Mouse (Mus musculus): ENCODE results near the gene Icam1.
A peak's percentile ranks its signal among the peaks of the same experiment; 100 is the strongest.
"Not testable (repeated sequence)": the region's sequence is repeated elsewhere in the genome, so short reads cannot be mapped to it uniquely, and the experiment has no call there.

Icam1 gene

DNA sequence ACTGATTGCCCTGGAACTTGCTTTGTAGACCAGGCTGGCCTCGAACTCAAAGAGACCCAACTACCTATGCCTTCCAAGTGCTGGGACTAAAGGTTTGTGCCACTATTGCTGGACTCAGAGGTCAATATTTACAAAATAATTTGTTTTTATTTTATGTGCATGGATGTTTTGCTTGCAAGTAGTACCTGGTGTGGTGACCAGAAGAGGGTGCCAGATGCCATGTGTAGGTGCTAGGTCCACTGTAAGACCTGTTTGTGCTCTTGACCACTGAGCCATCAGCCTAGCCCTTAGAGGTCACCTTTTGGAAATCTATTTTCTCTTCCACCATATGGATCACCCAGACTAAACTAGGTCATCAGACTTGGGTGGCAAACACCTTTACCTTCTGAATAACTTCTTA, 6.9 kb downstream of the Icam1 start:
- DNase-seq (ENCODE audit: low spot score), result no peak

DNA sequence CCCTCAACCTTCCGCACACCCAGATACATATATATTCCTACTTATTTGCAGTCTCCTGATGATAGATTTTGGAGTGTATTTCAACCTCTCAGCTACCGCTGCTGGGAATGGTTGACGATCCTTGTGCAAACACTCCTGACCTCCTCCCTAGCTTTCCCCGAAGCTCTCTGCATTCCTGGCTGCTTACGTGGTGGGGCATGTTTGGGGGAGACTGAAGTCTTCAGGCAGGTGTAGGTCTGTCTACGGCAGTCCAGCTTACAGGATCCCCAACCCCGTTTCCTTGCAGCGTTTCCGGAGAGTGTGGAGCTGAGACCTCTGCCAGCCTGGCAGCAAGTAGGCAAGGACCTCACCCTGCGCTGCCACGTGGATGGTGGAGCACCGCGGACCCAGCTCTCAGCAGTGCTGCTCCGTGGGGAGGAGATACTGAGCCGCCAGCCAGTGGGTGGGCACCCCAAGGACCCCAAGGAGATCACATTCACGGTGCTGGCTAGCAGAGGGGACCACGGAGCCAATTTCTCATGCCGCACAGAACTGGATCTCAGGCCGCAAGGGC, 9.5 kb downstream of the Icam1 start:
- no peak for DNase-seq (ENCODE audit: low spot score)

DNA sequence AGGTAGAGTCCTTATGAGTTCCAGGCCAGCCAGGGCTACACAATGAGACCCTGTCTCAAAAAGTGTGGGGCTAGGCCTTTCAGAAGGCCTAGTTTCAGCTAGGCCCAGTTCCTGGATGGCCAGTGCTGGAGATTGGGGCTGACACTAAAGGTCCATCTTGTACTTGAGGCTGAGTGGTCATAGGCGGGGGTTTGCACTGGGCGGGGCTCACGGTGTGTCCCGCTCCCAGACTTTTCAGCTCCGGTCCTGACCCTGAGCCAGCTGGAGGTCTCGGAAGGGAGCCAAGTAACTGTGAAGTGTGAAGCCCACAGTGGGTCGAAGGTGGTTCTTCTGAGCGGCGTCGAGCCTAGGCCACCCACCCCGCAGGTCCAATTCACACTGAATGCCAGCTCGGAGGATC, 11.1 kb downstream of the Icam1 start:
- DNase-seq (ENCODE audit: low spot score), result no peak

DNA sequence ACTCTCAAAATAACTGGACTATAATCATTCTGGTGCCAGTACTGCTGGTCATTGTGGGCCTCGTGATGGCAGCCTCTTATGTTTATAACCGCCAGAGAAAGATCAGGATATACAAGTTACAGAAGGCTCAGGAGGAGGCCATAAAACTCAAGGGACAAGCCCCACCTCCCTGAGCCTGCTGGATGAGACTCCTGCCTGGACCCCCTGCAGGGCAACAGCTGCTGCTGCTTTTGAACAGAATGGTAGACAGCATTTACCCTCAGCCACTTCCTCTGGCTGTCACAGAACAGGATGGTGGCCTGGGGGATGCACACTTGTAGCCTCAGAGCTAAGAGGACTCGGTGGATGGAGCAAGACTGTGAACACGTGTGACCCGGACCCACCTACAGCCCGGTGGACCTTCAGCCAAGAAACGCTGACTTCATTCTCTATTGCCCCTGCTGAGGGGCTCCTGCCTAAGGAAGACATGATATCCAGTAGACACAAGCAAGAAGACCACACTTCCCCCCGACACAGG, 12.0 kb downstream of the Icam1 start:
- no peak for DNase-seq (ENCODE audit: low spot score)

DNA sequence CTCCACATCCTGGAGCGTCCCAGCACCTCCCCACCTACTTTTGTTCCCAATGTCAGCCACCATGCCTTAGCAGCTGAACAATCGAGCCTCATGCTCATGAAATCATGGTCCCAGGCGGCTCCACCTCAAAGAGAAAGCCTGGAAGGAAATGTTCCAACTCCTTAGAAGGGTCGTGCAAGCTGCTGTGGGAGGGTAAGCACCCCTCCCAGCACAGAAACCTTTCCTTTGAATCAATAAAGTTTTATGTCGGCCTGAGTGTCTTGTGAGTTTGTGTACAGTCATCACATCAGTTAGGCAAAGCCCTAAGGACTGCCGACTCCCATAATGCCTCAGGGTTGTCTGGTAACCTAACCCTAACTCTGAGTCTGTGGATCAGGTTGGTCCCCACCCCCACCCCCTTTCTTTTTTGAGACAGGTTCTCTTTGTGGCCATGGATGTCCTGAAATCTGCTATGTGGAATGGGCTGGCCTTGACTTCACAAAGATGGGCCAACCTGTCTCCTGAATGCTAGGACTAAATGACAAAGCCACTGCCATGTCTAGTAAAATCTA, 12.8 kb downstream of the Icam1 start:
- no peak for DNase-seq (ENCODE audit: low spot score)

DNA sequence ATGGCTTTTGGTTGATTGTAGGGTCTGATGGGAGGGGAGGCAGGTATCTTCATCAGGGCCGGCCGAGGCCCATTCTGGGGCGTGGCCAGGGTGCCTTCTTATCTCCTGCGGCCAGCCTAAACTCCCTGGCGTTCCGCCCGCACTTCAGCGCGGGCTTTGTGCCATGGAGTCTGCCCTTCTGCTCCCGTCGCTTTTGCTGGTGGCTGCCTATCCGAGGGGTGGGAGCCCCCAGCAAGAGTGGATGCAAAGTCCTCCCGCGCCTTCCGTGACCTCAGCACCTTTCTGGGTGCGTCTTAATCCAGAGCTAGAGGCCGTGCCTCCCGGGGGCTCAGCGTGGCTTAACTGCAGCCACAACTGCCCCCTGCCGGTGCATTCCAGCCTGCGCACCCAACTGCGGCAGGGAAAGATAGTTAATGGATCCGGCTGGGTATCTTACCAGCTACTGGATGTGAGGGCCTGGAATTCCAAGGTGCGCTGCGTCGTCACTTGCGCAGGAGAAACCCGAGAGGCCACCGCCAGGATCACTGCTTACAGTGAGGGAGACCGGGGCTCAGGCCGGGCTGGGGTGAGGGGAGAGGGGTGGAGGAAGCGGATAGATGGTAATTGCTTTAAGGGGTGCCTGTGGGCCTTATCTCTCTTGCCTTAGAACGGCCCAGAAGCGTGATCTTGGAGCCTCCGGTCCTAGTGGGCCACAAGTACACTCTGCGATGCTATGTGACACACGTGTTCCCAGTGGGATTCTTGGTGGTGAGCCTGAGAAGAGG, 13.7 kb downstream of the Icam1 start, which contains the start of gene Icam4:
Gene Icam4, plus strand, starts transcription at position 83 of the 764 bp plus-strand sequence.
- no peak for DNase-seq (ENCODE audit: low spot score)

DNA sequence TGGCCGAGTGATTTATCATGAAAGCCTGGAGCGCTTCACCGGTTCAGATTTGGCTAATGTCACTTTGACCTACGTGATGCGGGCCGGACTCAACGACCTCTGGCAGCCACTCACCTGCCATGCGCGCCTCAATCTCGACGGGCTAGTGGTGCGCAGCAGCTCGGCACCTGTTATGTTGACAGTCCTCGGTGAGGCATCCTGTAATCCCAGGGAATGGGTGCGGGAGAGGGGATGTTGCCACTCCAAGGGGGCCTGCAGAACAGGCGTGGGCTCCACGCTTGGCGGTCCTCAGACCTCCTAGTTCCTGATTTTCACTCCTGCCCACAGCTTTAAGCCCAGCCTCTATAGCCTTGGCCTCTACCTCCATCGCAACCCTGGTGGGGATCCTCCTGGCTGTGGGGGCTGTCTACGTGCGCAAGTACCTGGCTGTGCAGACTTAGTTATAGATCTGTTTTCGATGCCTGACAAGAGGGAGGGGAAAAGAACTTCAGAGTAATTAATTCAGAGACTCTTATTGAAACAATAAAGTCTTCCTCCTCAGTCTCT, 14.3 kb downstream of the Icam1 start:
- no peak for DNase-seq (ENCODE audit: low spot score)

DNA sequence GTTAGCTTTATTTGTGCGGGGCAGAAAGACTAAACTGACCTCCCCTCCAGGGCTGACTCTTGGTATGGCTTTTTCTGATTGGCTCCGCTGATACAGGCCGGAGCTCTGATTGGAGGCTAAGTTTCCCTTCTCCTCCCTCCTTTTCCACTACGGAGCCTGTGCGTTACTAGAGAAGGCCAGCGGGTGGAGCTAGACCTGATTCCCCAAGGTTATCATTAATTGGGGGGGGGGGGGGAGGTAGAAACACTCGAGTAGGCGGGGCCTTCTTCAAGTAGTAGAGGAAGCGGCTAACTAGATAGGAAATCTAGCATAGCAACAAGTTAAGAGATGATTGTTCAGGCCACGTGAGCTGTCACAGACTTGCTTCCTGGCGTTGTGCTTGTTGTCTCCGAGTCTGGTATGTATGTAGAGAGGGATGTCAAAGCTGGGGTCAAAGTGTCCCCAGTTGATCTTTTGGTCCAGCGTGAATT, 15.0 kb downstream of the Icam1 start:
- peak; percentile 67 for DNase-seq (ENCODE audit: low spot score)

DNA sequence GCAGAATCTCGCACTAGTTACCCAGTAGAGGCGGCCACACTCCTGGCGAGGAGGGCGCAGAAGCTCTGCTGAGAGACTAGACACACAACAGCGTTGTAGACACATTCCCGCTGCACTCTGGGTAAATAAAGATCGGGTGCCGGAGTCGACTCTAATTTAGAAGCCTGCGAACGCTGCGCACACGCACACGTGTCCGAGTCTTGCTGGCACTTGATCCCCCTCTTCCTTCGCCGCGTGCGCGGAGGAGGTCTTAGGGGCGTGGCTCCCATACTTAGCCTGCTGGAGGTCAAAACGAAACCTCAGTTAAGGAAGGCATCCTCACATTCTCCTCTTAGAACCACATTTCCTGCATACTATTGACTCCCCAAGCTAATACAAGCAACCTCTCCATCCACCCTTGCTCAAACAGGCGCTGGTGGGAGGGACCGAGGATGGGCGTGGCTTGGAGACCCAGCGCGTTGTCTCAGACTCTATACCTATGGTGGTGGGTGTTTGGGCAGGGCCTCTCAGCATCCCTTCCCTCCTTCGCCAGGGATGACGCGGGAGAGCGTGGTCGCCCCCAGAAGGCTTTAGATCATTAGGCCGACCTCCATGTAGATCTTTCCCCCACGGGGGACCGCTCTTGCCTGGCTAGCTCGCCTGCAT, 15.6 kb downstream of the Icam1 start:
- no peak for DNase-seq (ENCODE audit: low spot score)

DNA sequence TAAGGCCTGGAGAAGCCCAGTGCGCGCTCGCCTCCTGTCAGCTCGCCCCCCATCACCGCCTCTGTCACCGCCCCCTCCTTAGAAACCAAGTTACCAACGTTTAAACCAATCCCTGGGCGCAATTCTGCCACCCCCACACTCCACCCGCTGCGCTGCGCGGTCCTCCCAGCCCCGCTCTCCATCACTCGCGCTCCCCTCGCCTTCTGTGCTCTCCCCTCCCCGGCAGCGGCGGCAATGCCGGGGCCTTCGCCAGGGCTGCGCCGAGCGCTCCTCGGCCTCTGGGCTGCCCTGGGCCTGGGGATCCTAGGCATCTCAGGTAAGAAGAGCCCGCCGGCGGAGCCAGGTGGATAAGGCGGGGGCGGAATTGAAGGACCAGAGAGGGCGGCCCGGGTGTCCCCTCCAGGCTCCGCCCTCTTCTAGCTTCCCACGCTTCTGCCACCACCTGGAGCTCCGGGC, 16.1 kb downstream of the Icam1 start, which contains the start of gene Icam5:
Gene Icam5, plus strand, starts transcription at position 178 of the 456 bp plus-strand sequence.
- no peak for DNase-seq (ENCODE audit: low spot score)

DNA sequence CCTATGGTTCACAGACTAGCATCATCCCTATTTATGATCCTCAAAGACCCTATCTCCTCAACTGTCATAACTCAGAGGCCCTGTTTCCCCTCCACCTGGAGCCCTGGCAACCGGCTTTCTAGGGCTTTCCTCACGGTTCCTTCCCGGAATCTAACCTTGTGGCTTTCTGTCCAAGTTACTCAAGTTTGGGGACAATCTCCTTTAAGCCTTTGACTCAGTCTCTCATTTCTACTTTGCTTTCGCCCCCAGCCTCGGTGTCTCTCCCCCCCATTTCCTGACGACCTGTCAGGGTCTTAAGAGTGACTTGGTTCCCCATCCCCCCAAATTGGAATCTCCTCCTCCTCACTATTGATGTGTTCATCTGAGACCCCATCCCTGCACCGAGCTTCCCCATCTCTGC, 16.7 kb downstream of the Icam1 start:
- no peak for DNase-seq (ENCODE audit: low spot score)

DNA sequence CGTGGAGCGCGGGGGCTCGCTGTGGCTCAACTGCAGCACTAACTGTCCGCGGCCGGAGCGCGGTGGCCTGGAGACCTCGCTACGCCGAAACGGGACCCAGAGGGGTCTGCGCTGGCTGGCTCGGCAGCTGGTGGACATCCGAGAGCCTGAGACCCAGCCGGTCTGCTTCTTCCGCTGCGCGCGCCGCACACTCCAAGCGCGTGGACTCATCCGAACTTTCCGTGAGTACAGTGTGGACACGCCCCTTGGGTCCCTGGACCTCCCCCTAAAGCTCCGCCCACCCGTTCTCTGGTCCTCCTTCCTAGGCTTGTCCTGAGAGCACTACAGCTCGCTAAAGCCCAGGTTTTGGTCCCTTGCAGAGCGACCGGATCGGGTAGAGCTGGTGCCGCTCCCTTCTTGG, 17.4 kb downstream of the Icam1 start:
- no peak for DNase-seq (ENCODE audit: low spot score)

DNA sequence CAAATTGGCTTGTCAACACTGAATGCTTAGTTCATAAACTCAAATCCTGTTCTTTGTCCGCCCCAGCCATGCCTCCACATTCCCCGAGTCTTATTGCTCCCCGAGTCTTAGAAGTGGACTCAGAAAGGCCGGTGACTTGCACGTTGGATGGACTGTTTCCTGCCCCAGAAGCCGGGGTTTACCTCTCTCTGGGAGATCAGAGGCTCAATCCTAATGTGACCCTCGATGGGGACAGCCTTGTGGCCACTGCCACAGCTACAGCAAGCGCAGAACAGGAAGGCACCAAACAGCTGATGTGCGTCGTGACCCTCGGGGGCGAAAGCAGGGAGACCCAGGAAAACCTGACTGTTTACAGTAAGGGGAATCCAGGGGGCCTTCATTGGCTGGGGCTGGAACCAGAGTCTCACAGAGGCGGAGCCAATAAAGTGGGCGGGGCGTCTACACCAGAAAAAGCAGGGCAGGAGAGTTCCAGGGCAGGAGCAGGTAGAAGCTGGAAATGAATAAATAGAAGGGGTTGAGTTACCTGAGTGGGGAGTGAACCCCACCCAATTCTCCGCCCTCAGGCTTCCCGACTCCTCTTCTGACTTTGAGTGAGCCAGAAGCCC, 18.8 kb downstream of the Icam1 start:
- no peak for DNase-seq (ENCODE audit: low spot score)

DNA sequence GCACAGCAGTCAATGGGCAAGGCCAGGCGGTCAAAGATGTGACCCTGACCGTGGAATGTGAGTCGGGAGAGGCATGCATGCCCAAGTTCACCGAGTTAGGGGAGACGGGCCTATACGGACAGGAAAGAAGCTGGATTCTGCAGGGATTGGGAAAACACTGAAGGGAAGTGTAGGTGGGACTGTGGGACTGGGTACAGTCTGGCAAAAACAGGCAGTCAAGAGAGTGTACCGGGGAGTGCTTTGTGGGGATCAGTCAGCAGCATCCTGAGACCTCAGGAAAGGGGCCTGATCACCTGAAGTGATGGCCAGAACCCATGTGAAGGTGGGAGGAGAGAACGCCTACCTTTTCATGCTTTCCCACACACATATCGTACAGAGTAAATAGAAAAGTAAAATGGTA, 19.8 kb downstream of the Icam1 start:
- DNase-seq (ENCODE audit: low spot score), result no peak

DNA sequence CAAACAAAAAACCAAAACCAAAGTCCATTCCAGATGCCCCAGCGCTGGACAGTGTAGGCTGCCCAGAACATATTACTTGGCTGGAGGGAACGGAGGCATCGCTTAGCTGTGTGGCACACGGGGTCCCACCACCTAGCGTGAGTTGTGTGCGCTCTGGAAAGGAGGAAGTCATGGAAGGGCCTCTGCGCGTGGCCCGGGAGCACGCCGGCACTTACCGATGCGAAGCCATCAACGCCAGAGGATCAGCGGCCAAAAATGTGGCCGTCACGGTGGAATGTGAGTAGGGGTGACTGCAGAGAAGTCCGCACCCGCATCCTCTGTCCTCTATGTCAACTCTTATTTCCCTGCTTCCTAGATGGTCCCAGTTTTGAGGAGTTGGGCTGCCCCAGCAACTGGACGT, 20.4 kb downstream of the Icam1 start:
- no peak for DNase-seq (ENCODE audit: low spot score)

DNA sequence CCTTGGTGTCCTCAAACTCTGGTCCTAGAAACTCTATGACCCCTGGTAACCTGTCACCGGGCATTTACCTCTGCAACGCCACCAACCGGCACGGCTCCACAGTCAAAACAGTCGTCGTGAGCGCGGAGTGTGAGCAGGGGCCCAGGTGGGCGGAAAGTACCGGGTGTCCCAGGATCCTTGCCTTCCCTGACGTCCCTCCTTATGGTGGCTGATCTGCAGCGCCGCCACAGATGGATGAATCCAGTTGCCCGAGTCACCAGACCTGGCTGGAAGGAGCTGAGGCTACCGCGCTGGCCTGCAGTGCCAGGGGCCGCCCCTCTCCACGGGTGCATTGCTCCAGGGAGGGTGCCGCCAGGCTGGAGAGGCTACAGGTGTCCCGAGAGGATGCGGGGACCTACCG, 20.9 kb downstream of the Icam1 start:
- no peak for DNase-seq (ENCODE audit: low spot score)

DNA sequence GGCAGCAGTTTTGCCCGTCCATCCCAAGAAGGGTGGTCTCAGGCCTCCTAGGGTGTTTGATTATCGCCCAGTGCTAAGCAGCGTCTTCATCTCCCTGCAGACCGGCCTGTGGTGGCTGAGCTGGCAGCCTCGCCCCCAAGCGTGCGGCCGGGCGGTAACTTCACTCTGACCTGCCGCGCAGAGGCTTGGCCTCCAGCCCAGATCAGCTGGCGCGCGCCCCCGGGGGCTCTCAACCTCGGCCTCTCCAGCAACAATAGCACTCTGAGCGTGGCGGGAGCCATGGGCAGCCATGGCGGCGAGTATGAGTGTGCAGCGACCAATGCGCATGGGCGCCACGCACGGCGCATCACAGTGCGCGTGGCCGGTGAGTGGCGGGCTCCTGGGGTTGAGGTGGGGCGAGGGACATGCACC, 21.7 kb downstream of the Icam1 start:
- no peak for DNase-seq (ENCODE audit: low spot score)

DNA sequence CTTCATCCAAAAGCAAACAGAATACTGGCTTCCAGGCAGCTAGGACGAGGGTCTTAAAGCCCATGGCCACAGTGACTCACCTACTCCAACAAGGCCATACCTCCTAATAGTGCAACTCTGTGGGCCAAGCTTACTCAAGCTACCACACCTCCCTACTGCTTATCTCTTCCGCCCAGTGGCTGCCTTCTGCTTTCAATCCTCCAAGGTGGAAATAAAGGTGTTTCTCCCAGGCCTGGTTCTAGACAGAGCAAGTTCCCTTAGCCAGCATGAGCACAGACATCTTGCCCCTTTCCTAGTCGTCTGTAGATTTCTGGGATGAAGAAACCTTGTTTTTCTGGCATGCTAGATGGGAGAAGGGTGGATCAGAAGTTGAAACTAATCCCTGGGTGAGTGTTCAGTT, 24.0 kb downstream of the Icam1 start:
- DNase-seq (ENCODE audit: low spot score), result no peak

DNA sequence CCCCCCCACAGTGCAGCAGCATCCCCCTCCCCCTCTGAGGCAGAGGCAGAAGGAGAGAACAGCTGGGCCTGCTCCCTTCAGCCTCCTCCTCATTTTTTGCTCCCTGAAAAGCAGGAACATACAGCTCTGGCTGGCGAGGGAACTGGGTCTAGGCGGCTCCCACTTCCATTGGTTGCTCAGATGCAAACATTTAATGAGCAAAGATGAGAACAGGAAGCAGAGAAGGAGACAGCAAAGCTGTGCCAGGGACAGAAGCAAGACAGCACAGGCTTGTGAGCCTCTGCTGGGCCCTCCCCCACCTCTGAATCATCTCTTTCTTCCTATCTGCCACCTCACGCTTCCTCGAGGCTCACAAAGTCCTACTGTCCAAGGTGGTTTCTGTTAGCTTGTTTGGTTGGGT, 25.5 kb downstream of the Icam1 start:
- DNase-seq (ENCODE audit: low spot score), result no peak

DNA sequence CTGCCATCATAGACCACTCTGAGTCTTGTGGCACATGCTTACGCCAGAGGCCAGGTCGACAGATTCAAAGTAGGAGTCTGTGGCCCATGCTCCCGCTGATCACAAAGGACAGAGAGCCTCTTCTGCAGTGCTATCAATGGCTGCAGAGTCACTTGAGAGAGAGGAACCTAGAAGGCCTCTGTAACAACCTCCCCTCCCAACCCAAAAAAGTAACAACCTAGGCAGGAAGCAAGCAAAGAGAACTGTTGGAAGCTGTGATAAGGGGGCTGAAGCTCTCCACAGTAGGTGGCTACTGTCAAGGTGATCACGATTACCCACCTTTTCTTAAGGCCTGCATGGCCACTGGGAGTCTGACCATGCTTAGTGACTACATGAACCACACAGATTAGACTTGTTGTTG, 27.8 kb downstream of the Icam1 start:
- no peak for DNase-seq (ENCODE audit: low spot score)

DNA sequence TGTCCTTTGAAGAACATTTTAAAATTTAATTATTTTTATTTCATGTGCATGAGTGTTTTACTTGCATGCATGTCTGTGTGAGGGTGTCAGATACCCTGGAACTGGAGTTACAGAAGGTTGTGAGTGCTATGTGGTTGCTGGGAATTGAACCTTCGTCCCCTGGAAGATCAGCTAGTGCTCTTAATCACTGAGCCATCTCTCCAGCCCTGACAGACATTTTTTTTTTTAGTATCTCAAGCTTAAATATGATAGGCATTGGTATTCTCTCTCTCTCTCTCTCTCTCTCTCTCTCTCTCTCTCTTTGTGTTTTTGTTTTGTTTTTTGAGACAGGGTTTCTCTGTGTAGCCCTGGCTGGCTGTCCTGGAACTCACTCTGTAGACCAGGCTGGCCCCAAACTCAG, 29.0 kb downstream of the Icam1 start:
- DNase-seq (ENCODE audit: low spot score), result not testable (repeated sequence)

DNA sequence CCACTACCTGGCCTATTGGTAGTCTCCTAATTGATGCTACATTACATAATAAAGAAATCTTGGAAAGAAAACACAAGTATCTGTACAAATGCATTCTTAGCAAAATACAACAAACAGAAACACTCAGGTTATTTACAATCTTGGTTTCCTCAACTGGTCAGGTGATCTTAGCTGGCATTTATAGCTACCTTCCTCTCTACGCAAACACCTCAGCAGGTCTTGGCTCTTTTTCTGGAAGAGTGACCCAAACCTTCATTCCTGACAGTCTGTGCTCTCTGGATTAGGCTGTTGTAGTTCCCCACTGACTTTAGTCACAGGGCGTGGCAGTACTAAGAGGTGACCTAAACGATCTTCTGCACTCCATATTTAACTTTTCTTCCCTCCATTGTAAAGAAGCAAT, 29.4 kb downstream of the Icam1 start:
- no peak for DNase-seq (ENCODE audit: low spot score)

All from urinary bladder, postnatal 10 days (tissue).